Mouse (Mus musculus) heart, embryonic 12.5 days (tissue): ENCODE data around the gene Tmem179b. TPM values are rescaled to one million over a fixed set of nuclear protein-coding genes. Genes with fewer than 3 reads are reported as not detected.
A peak's percentile ranks its signal among the peaks of the same experiment; 100 is the strongest.
"Not testable (repeated sequence)": the region's sequence is repeated elsewhere in the genome, so short reads cannot be mapped to it uniquely, and the experiment has no call there.

ENCODE experiments used
- ATAC-seq: fragments of 200-750 bp; cut with Nextera tagmentation; 2 replicates; pipeline ENCODE4 v1.8.0; 2017; ENCODE audit warnings: moderate TSS enrichment, moderate library complexity; ENCODE audit not compliant: insufficient number of reproducible peaks, low FRiP score
- H3K27ac ChIP-seq: fragments of 300-500 bp; sonication (generic); 2 replicates; pipeline ENCODE4 v1.5.1; 2016; ENCODE audit warnings: mild to moderate bottlenecking, moderate library complexity; ENCODE audit not compliant: poor library complexity, severe bottlenecking
- H3K27me3 ChIP-seq: fragments of 300-500 bp; sonication (generic); replicated peaks from 2 replicates; pipeline ENCODE4 v1.6.1; 2016; ENCODE audit warnings: mild to moderate bottlenecking, moderate library complexity
- H3K36me3 ChIP-seq: fragments of 300-500 bp; sonication (generic); 2 replicates; pipeline ENCODE4 v1.6.1; 2016; ENCODE audit warnings: mild to moderate bottlenecking, moderate library complexity
- H3K4me1 ChIP-seq: fragments of 300-500 bp; sonication (generic); replicated peaks from 2 replicates; pipeline ENCODE4 v1.6.1; 2016; ENCODE audit warnings: mild to moderate bottlenecking
- H3K4me2 ChIP-seq: fragments of 300-500 bp; sonication (generic); 2 replicates; pipeline ENCODE4 v1.6.1; 2016; ENCODE audit warnings: mild to moderate bottlenecking, moderate library complexity
- H3K4me3 ChIP-seq: fragments of 300-500 bp; sonication (generic); 2 replicates; pipeline ENCODE4 v1.5.1; 2016; ENCODE audit warnings: mild to moderate bottlenecking
- H3K9ac ChIP-seq: fragments of 300-500 bp; sonication (generic); 2 replicates; pipeline ENCODE4 v1.6.1; 2016; ENCODE audit warnings: mild to moderate bottlenecking, moderate library complexity
- H3K9me3 ChIP-seq: fragments of 300-500 bp; sonication (generic); replicated peaks from 2 replicates; pipeline ENCODE4 v1.6.1; 2016; ENCODE audit warnings: mild to moderate bottlenecking, moderate library complexity
- WGBS: fragments of 180-500 bp; shearing (Covaris S2); methylation state at CpG from one replicate; pipeline ENCODE4 v1.1.7; 2016; 5-methylcytosine and 5-hydroxymethylcytosine counted together
- polyA plus RNA-seq: library from polyadenylated mRNA; unstranded; fragments of >200 nt; fragmentation: Nextera tagmentation; extraction: Ambion mirVana; gene quantifications from 2 replicates; pipeline ENCODE4 v1.2.1, GENCODE M21; 2016

The Tmem179b gene
- polyA plus RNA-seq, 1 experiment from 2014 or later = 51.9 TPM

DNA sequence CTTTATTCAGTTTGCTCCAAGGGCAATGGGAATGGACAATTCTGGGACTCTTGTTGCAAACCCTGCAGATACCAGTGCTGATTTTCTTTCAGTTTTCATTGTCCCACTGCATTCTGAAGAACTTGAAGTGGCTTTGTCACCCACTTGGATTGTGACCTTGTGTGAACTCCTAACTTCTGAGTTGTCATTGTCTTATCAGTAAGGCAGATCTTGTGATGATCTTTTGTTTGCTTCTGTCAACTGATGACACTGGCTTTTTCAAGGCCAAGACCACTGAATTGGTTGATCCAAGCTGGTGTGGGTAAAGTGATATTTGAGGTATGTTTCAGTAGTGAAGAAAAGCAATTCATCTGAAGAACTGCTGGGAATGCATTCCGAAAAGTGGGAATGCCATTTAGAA is 28.9 kb downstream of the Tmem179b start:
- peaks cover 17% of the 10 kb centered on the region for H3K4me1 ChIP-seq
- peaks cover 80% of the 10 kb centered on the region for H3K36me3 ChIP-seq
- 93% methylated on average over 1 of the region's 1 CpGs for WGBS
- H3K4me2 ChIP-seq = no peak overlapping the region
- no peak overlapping the region; the same call in 1 of the 2 replicates for H3K9ac ChIP-seq
- H3K9me3 ChIP-seq = no peaks in the 10 kb centered on the region
- no peak overlapping the region for H3K27ac ChIP-seq
- H3K27me3 ChIP-seq = no peaks in the 10 kb centered on the region
- no peak for ATAC-seq
- H3K4me3 ChIP-seq = no peak overlapping the region

DNA sequence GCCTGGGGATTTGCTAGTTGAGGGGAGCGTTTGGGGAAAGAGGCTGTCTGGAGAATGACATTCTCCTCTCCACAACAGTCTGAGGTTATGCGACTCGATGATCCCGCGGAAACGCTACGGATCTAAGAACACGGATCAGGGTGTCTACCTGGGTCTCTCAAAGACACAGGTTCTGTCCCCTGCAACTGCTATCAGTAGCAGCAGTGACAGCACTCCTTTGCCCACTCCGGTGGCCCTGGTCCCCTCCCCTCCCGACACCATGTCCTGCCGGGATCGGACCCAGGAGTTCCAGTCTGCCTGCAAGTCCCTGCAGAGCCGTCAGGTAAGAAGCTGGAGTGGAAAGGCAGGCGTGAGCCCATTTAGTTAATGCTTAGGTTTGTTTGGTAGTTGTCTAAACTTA is 32.1 kb downstream of the Tmem179b start:
- Histone ChIP-seq H3K27ac (peak overlapping the region; percentile 77), H3K27me3 (no peaks in the 10 kb centered on the region), H3K9ac (peak overlapping the region; percentile 87), H3K9me3 (no peaks in the 10 kb centered on the region), H3K4me1 (peaks cover 19% of the 10 kb centered on the region), H3K4me2 (peak overlapping the region; percentile 98), H3K36me3 (peaks cover 76% of the 10 kb centered on the region), H3K4me3 (peak overlapping the region; percentile 72)
- 14% methylated on average over 14 of the region's 14 CpGs for WGBS
- no peak for ATAC-seq

DNA sequence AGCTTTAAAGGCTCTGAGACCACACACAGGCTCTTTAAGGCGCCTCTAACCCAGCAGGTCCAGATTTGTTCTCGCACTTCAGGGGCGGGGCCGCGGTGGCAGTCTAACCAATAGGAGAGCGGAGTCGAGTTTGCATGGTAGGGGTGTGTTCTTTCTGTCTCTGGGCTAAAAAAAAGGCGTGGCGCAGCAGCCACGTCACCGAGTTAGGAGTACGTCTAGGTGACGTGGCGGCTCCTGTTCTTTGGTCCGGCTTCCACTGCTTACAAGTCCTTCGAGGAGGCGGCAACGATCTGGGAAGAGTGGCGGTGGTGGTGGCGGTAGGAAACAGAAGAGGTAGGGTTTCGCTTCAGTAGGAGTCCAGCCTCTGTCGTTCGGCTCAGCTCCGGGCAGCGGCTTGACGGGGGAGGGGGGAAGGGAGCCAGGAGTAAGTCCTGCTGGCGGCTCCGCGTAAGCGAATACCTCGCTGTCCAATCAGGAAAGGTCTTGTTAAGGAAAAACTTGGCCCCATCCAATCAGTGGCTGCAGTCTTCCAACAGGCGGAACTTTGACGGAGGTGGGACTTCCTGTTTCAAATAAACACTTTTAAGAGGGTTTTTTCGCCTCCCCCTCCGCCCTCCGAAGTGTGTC is 32.9 kb downstream of the Tmem179b start, which contains the start of gene Stx5a:
Stx5a (plus strand) TSS at position 171 of the 627 bp plus-strand sequence.
- no peaks in the 10 kb centered on the region for H3K9me3 ChIP-seq
- H3K36me3 ChIP-seq = peaks cover 68% of the 10 kb centered on the region
- H3K4me3 ChIP-seq = peak within 1 kb of the TSS; percentile 72
- peaks cover 21% of the 10 kb centered on the region for H3K4me1 ChIP-seq
- H3K9ac ChIP-seq = peak within 1 kb of the TSS; percentile 87
- under 1% methylated on average over 36 of the region's 36 CpGs for WGBS
- peak; percentile 98 for ATAC-seq
- peak within 1 kb of the TSS; percentile 98 for H3K4me2 ChIP-seq
- peak within 1 kb of the TSS; percentile 97 for H3K27ac ChIP-seq
- H3K27me3 ChIP-seq = no peaks in the 10 kb centered on the region

DNA sequence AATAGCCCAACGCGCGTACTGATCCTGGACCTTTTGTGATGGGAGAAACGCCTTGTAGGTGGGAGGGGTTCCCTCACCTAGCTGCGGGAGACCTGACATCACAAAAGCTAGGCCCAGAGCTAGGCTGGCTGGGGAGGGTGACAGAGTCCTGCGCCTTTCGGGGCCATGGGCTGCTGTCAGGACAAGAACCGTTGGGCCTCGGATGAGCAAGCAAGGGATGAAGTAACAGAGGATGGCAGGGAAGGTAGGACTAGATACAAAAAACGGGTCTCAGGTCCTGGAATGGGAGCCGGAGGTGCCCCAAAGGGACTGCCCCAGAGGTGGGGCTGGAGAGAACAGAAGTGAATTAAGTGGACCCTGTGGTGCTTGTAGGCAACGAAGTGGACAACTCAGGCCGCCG is 33.7 kb downstream of the Tmem179b start, which contains the start of gene 1700092M07Rik:
1700092M07Rik (plus strand) TSS at position 116 of the 400 bp plus-strand sequence.
- 72% methylated on average over 14 of the region's 14 CpGs for WGBS
- peak within 1 kb of the TSS; percentile 97 for H3K27ac ChIP-seq
- no peak for ATAC-seq
- H3K9me3 ChIP-seq = no peaks in the 10 kb centered on the region
- H3K9ac ChIP-seq = peak within 1 kb of the TSS; percentile 87
- H3K4me3 ChIP-seq = peak within 1 kb of the TSS; percentile 72
- H3K27me3 ChIP-seq = no peaks in the 10 kb centered on the region
- peaks cover 61% of the 10 kb centered on the region for H3K36me3 ChIP-seq
- peak within 1 kb of the TSS; percentile 98 for H3K4me2 ChIP-seq
- H3K4me1 ChIP-seq = peaks cover 23% of the 10 kb centered on the region

DNA sequence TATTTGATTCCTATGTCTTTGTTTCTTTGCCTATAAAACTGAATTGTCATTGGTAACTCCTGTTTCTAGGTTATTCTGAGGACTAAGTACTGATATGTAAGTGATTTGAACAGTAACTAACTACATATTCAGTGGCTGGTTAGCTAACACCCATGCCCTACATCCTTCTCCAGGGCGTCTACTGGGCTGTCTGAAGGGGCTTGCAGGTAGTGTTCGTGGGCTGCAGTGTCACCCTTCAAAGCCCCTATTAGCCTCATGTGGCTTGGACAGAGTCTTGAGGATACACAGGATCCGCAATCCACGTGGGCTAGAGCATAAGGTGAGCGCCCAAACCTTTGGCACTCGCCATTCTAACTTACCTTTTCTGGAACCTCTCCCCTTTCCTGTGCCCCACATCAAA is 34.6 kb downstream of the Tmem179b start:
- 90% methylated on average over 6 of the region's 6 CpGs for WGBS
- Histone ChIP-seq H3K27me3 (no peaks in the 10 kb centered on the region), H3K9me3 (no peaks in the 10 kb centered on the region), H3K4me1 (peaks cover 26% of the 10 kb centered on the region), H3K36me3 (peaks cover 51% of the 10 kb centered on the region), H3K9ac (no peak overlapping the region), H3K4me2 (no peak overlapping the region), H3K27ac (no peak overlapping the region), H3K4me3 (no peak overlapping the region)
- no peak for ATAC-seq

DNA sequence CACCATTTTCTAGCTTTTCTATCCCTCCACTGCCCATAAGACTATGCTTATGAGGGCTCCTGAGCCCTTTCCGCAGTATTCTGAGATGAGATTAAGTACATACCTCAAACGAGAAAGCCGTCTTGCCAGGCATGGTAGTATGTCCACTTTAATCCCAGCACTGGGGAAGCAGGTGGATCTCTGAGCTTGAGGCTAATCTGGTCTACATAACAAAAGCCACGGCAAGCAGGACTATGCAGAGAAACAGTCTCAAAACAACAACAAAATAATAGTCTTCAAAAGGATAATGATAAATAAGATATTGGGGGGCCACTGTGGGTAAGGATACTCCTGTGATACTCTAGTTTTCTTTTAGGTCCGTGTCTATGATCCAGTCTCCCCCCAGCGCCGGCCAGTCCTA is 35.4 kb downstream of the Tmem179b start:
- no peak overlapping the region for H3K9ac ChIP-seq
- H3K27me3 ChIP-seq = no peaks in the 10 kb centered on the region
- ATAC-seq = no peak
- H3K36me3 ChIP-seq = peaks cover 45% of the 10 kb centered on the region
- peaks cover 26% of the 10 kb centered on the region for H3K4me1 ChIP-seq
- no peak overlapping the region for H3K4me3 ChIP-seq
- 88% methylated on average over 7 of the region's 7 CpGs for WGBS
- no peak overlapping the region for H3K4me2 ChIP-seq
- no peak overlapping the region for H3K27ac ChIP-seq
- no peaks in the 10 kb centered on the region for H3K9me3 ChIP-seq

DNA sequence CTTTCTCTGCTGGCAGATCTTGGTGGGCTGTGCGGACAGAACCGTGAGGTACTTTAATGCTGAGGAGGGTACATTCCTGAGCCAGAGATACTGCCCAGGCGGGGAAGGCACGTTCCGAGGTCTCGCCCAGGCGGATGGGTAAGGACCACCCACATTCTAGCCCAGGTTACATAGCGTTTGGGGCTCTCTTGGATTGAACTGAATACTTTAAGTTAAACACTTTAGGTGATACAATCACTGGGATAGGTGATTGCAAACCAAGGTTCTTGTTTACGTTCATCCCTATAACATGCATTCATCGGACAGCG is 38.2 kb downstream of the Tmem179b start:
- H3K36me3 ChIP-seq = peaks cover 32% of the 10 kb centered on the region
- H3K4me2 ChIP-seq = peak overlapping the region; percentile 99
- no peaks in the 10 kb centered on the region for H3K27me3 ChIP-seq
- H3K9me3 ChIP-seq = no peaks in the 10 kb centered on the region
- ATAC-seq = no peak; the same call in none of the 2 replicates
- H3K4me3 ChIP-seq = peak overlapping the region; percentile 87
- H3K9ac ChIP-seq = peak overlapping the region; percentile 77
- H3K4me1 ChIP-seq = peaks cover 14% of the 10 kb centered on the region
- 2% methylated on average over 11 of the region's 11 CpGs for WGBS
- no peak overlapping the region; the same call in 1 of the 2 replicates for H3K27ac ChIP-seq

DNA sequence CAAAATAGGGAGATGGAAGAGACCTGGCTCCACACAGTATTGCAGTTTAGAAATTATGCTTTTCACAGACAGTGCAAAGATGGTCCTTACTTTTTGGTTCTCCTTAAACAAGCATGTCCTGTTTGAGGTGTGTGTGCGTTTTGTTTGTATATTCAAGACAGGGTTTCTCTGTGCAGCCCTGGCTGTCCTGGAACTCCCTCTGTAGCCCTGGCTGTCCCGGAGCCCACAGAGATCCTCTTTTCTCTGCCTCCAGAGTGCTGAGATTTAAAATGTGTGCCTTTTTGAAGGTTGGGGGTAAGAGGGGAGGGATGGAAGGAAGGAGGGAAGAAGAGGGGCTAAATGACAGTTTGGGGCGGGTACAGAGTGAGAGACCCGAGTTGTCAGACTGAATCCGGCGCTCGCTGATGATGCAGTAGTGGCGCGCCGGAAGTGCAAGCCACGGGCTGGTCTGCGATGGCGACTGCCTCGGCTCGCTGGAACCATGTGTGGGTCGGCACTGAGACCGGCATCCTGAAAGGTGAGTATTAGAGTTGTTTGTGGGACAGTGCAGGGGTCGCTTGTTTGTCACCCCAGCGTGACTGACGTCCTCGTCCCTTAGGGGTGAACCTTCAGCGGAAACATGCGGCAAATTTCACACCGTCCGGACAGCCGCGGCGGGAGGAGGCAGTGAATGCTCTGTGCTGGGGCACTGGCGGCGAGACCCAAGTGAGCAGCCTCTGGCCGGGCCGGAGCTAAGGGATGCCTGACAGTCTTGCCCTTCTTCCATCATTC is 38.7 kb downstream of the Tmem179b start, which contains the start of gene Wdr74:
Wdr74 (plus strand) TSS at position 439 of the 771 bp plus-strand sequence.
- H3K4me1 ChIP-seq = peaks cover 10% of the 10 kb centered on the region
- H3K27me3 ChIP-seq = no peaks in the 10 kb centered on the region
- no peaks in the 10 kb centered on the region for H3K9me3 ChIP-seq
- peak within 1 kb of the TSS; percentile 77 for H3K9ac ChIP-seq
- under 1% methylated on average over 32 of the region's 32 CpGs for WGBS
- no peak within 1 kb of the TSS; the same call in 1 of the 2 replicates for H3K27ac ChIP-seq
- H3K4me3 ChIP-seq = peak within 1 kb of the TSS; percentile 87
- peaks cover 31% of the 10 kb centered on the region for H3K36me3 ChIP-seq
- ATAC-seq = peak; percentile 90
- H3K4me2 ChIP-seq = peak within 1 kb of the TSS; percentile 99

DNA sequence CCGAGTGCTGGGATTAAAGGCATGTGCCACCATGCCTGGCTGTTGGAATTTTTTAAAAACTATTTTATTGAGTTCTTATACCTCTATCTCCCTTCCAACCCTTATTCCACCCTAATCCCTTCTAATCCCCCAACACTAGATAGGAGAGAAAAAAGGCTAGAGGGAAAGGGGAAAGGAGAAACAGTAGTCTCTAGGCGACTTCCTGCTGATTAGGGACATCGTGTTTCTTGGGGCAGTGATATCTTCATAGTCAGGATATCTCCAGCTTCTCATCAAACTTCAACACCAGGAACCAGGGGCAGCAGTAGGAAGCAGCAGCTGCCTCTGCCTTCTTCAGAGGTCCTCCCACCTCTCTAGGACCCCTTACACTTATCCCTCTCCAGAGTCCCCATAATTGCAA is 39.9 kb downstream of the Tmem179b start:
- H3K27ac ChIP-seq = no peak overlapping the region
- H3K4me3 ChIP-seq = no peak overlapping the region
- 0 out of 2 replicates have a peak, but pooled peaks cover 8% of the 10 kb centered on the region for H3K4me1 ChIP-seq
- no peak for ATAC-seq
- 40% methylated on average over 3 of the region's 3 CpGs for WGBS
- no peaks in the 10 kb centered on the region for H3K27me3 ChIP-seq
- no peaks in the 10 kb centered on the region for H3K9me3 ChIP-seq
- H3K4me2 ChIP-seq = no peak overlapping the region
- H3K9ac ChIP-seq = no peak overlapping the region
- H3K36me3 ChIP-seq = peaks cover 19% of the 10 kb centered on the region

DNA sequence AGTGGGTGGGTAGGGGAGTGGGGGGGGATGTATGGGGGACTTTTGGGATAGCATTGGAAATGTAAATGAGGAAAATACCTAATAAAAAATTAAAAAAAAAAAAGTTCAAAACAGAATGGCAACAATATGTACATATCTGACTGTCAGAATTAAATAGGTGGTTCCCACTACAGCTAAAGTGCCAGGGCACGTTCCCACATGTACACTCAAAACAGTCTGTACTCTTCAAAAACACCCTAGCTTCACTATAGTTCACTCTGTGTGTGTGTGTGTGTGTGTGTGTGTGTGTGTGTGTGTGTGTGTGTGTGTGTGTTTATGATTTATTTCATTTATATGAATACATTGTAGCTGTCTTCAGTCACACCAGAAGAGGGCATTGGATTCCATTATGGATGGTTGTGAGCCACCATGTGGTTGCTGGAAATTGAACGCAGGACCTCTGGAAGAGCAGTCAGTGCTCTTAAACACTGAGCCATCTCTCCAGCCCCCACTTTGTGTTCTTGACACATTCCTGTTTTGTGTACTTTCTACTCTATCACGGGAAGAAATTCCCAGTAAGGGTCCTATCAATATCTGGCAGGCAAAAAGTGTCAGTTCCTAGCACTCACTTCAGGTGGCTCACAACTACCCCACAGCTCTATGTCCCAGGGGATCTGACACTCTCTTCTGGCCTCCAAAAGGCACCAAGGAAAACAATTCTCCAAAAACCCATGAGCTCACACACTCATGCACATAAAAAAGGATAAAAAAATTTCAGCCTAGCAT is 45.8 kb downstream of the Tmem179b start:
- H3K9me3 ChIP-seq, H3K27ac ChIP-seq, H3K9ac ChIP-seq, ATAC-seq, H3K4me2 ChIP-seq, H3K4me3 ChIP-seq, H3K27me3 ChIP-seq: not testable (repeated sequence)
- WGBS = 50% methylated on average over 3 of the region's 3 CpGs
- Histone ChIP-seq H3K36me3 (peaks cover 27% of the 10 kb centered on the region), H3K4me1 (peaks cover 13% of the 10 kb centered on the region)
